Mouse (Mus musculus): Measurements from ENCODE around the gene Olfr1137.

GRCm38 (mm10) chr2:87753891-87754290 is 40.9 kb upstream of the Olfr1137 start, which contains the start of gene Olfr1141:
- TF ChIP-seq POLR2A (IDR thresholded peaks at IDR 0.05; ENCODE audit: borderline replicate concordance, low read depth, low read length): no peak
- TF ChIP-seq CTCF (IDR thresholded peaks at IDR 0.05; ENCODE audit: low read depth, low read length): no peak

Measured in bone marrow macrophage, adult 2 months (primary cell).